Mouse (Mus musculus) liver, embryonic 14.5 days (tissue): ENCODE data around the gene Ces5a.
"Not testable (repeated sequence)": the region's sequence is repeated elsewhere in the genome, so short reads cannot be mapped to it uniquely, and the experiment has no call there.

Experiments
- CTCF ChIP-seq: IDR thresholded peaks from 2 replicates; pipeline ENCODE4 v1.5.1; 2016; ENCODE audit warnings: antibody characterized with exemption, low read depth, control low read depth
- EP300 ChIP-seq: IDR thresholded peaks from 2 replicates; pipeline ENCODE4 v1.6.1; 2016; ENCODE audit warnings: antibody characterized with exemption, low read depth

DNA sequence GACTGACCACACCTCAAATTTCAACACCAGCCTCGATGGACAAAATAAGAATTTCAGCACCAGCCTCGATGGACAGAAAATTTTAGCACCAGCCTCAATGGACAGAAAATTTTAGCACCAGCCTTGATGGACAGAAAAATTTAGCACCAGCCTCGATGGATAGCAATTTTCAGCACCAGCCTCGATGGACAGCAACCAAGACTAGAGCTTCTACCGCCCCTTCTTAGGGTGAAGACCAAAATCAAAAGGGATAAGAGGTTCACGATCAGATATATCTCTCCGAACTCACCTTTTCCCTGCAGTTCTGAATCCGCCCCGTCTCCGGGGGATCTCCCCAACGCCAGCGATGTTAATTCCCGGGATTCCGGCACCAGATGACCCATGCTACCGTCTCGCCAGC lies 65.9 kb downstream of the Ces5a start:
- TF ChIP-seq CTCF, EP300: not testable (repeated sequence)
